Mouse (Mus musculus) hindbrain, postnatal 0 days (tissue): ENCODE data around the gene Pcgf1. TPM values are rescaled to one million over a fixed set of nuclear protein-coding genes. Genes with fewer than 3 reads are reported as not detected.

Experiments used
- ATAC-seq: fragments of 200-750 bp; cut with Nextera tagmentation; 2 replicates; pipeline ENCODE4 v1.8.0; 2017; ENCODE audit warnings: mild to moderate bottlenecking, moderate TSS enrichment, moderate library complexity
- DNase-seq: peaks from one replicate; pipeline ENCODE4 v3.0.0-alpha.2; 2015; ENCODE audit warnings: low spot score
- H3K27ac ChIP-seq: fragments of 300-500 bp; sonication (generic); 2 replicates; pipeline ENCODE4 v1.5.1; 2014; ENCODE audit warnings: mild to moderate bottlenecking
- H3K27me3 ChIP-seq: fragments of 300-500 bp; sonication (generic); 2 replicates; pipeline ENCODE4 v1.6.1; 2014; ENCODE audit warnings: low read length, mixed read lengths; ENCODE audit not compliant: insufficient read depth
- H3K36me3 ChIP-seq: fragments of 300-500 bp; sonication (generic); 2 replicates; pipeline ENCODE4 v1.6.1; 2014; ENCODE audit warnings: low read length, mixed read lengths; ENCODE audit not compliant: insufficient read depth
- H3K4me1 ChIP-seq: fragments of 300-500 bp; sonication (generic); 2 replicates; pipeline ENCODE4 v1.6.1; 2014; ENCODE audit warnings: antibody characterized with exemption, low read length, mixed read lengths; ENCODE audit not compliant: insufficient read depth
- H3K4me2 ChIP-seq: fragments of 300-500 bp; sonication (generic); 2 replicates; pipeline ENCODE4 v1.6.1; 2014; ENCODE audit warnings: low read depth, mild to moderate bottlenecking, low read length, moderate library complexity, mixed read lengths
- H3K4me3 ChIP-seq: fragments of 300-500 bp; sonication (generic); 2 replicates; pipeline ENCODE4 v1.5.1; 2014; ENCODE audit warnings: low read length
- H3K9ac ChIP-seq: fragments of 300-500 bp; sonication (generic); replicated peaks from 2 replicates; pipeline ENCODE4 v1.6.1; 2014; ENCODE audit warnings: mild to moderate bottlenecking, low read length, moderate library complexity, mixed read lengths
- H3K9me3 ChIP-seq: fragments of 300-500 bp; sonication (generic); 2 replicates; pipeline ENCODE4 v1.6.1; 2016; ENCODE audit warnings: low read length, mixed read lengths
- CTCF ChIP-seq: IDR thresholded peaks from 2 replicates; pipeline ENCODE4 v1.5.1; 2016; ENCODE audit warnings: antibody characterized with exemption, control low read depth, low read depth
- WGBS: fragments of 180-500 bp; shearing (Covaris S2); extraction: QIAGEN DNeasy Blood & Tissue Kit; methylation state at CpG from one replicate; pipeline ENCODE4 v1.1.7; 2014; 5-methylcytosine and 5-hydroxymethylcytosine counted together
- polyA plus RNA-seq: library from polyadenylated mRNA; unstranded; fragments of >200 nt; fragmentation: Nextera tagmentation; extraction: Ambion mirVana; gene quantifications from 2 replicates; pipeline ENCODE4 v1.2.1, GENCODE M21; 2015
- total RNA-seq: library from RNA; depleted of rRNA; stranded (reverse); fragments of >200 nt; gene quantifications from 2 replicates; pipeline ENCODE4 v1.2.3, GENCODE M21; 2014

Gene Pcgf1
- total and polyA plus RNA-seq, 2 experiments from 2014 or later, result 11.0 to 27.8 TPM

DNA sequence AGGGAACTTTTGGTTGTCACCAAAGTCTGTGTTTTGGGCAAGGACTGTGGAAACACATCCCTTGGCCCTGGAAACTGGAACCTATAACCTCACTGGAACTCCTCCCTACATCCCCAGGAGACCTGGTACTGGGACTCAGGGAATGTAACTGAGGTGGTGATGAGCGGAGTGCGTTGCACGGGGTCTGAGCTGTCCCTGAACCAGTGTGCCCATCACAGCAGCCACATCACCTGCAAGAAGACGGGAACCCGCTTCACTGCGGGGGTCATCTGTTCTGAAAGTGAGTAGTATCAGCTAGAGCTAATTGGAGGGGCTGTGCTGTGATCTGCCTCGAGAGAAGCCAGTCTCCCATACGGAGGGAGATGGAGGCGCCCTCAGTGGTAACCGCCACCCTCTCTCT lies 28.3 kb upstream of the Pcgf1 start:
- ATAC-seq, result no peak
- TF ChIP-seq CTCF, result no peak
- Histone ChIP-seq H3K27ac (no peak overlapping the region), H3K9ac (no peak overlapping the region), H3K4me3 (no peak overlapping the region), H3K4me2 (no peak overlapping the region), H3K4me1 (peaks cover 8% of the 10 kb centered on the region), H3K36me3 (no peaks in the 10 kb centered on the region), H3K27me3 (no peaks in the 10 kb centered on the region), H3K9me3 (no peaks in the 10 kb centered on the region)
- 73% methylated on average over 10 of the region's 10 CpGs for WGBS
- no peak for DNase-seq

- peaks cover 18% of the 10 kb centered on the region for H3K4me1 ChIP-seq
- 2% methylated on average over 26 of the region's 26 CpGs for WGBS
- ATAC-seq (no peak), DNase-seq (peak; percentile 56)
- H3K27me3 ChIP-seq, result no peaks in the 10 kb centered on the region
- no peaks in the 10 kb centered on the region for H3K9me3 ChIP-seq
- H3K36me3 ChIP-seq, result no peaks in the 10 kb centered on the region
- H3K27ac ChIP-seq, result peak overlapping the region; percentile 86
- H3K4me3 ChIP-seq, result peak overlapping the region; percentile 91
- TF ChIP-seq CTCF, result 0 out of 2 replicates have a peak, but pooled peaks have one; percentile 1
- peak overlapping the region; percentile 90 for H3K4me2 ChIP-seq
- peak overlapping the region; percentile 89 for H3K9ac ChIP-seq
These were observed 24.3 kb upstream of the Pcgf1 start for GRCm38 (mm10) chr6:83053136-83053960.

DNA sequence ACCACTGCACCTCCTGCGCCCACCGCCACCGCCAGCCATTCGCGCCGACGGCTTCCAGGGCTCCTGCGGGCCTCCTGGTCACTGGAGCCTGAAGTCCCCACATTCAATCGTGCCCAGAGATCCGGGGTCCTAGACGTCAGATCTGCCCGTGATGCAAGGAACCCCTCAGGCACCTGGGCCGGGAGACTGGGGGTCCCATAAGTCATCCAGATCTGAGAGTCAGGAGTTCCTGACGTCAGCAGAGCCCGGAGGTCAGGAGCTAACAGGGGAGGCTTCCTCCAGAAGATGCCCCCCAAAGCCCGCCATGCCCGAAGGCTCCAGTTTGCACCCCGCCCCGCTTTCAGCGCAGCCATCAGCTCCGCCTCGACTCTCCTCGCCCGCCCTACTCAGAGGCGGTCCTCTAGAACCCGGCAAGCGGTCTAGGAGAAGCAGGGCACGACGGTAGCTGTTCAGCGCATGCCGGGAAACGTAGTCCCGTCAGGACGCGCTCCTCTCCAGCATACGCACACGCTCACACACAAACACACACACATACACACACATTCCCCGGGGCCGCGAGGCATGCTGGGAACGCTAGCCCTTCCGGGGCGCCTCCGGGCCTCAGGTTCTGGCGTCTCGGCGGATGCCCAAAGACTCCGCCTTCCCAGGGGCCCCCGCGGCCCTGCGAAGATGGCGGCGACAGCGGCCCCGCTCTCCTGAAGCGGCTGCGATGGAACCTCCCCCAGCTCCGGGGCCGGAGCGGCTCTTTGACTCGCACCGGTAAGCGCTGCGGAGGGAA lies 23.4 kb upstream of the Pcgf1 start, which contains the start of gene Aup1:
Gene Aup1, plus strand, starts transcription at position 448 of the 778 bp plus-strand sequence.
- peak within 1 kb of the TSS; percentile 90 for H3K4me2 ChIP-seq
- H3K4me1 ChIP-seq, result peaks cover 18% of the 10 kb centered on the region
- no peak for TF ChIP-seq CTCF
- DNase-seq (peak; percentile 99), ATAC-seq (peak; percentile 98)
- H3K9ac ChIP-seq, result peak within 1 kb of the TSS; percentile 89
- H3K4me3 ChIP-seq, result peak within 1 kb of the TSS; percentile 91
- H3K27me3 ChIP-seq, result no peaks in the 10 kb centered on the region
- H3K9me3 ChIP-seq, result no peaks in the 10 kb centered on the region
- H3K36me3 ChIP-seq, result no peaks in the 10 kb centered on the region
- WGBS, result under 1% methylated on average over 62 of the region's 64 CpGs
- H3K27ac ChIP-seq, result peak within 1 kb of the TSS; percentile 86

DNA sequence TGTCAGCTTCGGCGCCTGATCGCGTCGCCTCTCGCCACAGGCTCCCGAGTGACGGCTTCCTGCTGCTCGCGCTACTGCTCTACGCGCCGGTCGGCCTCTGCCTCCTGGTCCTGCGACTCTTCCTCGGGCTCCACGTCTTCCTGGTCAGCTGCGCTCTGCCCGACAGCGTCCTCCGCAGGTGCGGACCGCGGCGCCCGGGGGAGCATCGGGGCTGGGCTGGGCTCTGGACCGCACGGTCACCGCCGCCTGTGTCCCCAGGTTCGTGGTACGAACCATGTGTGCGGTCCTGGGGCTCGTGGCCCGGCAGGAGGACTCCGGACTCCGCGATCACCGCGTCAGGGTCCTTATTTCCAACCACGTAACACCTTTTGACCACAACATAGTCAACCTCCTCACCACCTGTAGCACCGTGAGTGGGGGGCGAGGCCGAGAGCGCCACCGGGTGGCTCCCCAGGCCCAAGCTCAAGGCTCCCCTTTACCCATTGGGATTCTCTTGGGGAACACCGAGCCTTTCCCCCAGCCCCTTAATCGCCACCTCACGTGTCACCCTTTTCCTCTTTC lies 22.7 kb upstream of the Pcgf1 start, which contains the start of gene Htra2:
Gene Htra2, minus strand, starts transcription at position 403 of the 561 bp plus-strand sequence.
- WGBS, result 0% methylated on average over 50 of the region's 50 CpGs
- Histone ChIP-seq H3K27me3 (no peaks in the 10 kb centered on the region), H3K4me1 (peaks cover 18% of the 10 kb centered on the region), H3K36me3 (no peaks in the 10 kb centered on the region), H3K27ac (peak within 1 kb of the TSS; percentile 86), H3K4me2 (peak within 1 kb of the TSS; percentile 90), H3K4me3 (peak within 1 kb of the TSS; percentile 91), H3K9ac (peak within 1 kb of the TSS; percentile 89), H3K9me3 (no peaks in the 10 kb centered on the region)
- TF ChIP-seq CTCF, result peak; percentile 55
- DNase-seq (peak; percentile 30), ATAC-seq (peak; percentile 13; the same call in 1 of the 2 replicates)

- Histone ChIP-seq H3K4me3 (no peak within 1 kb of the TSS), H3K4me2 (no peak within 1 kb of the TSS), H3K27me3 (peaks cover 15% of the 10 kb centered on the region), H3K36me3 (no peaks in the 10 kb centered on the region), H3K27ac (no peak within 1 kb of the TSS), H3K9me3 (no peaks in the 10 kb centered on the region), H3K9ac (no peak within 1 kb of the TSS), H3K4me1 (peaks cover 13% of the 10 kb centered on the region)
- TF ChIP-seq CTCF, result no peak
- DNase-seq (peak; percentile 47), ATAC-seq (no peak)
- 52% methylated on average over 3 of the region's 3 CpGs for whole genome bisulfite sequencing
These were observed 19.9 kb upstream of the Pcgf1 start, which contains the start of gene Dqx1 for GRCm38 (mm10) chr6:83057790-83058189. Dqx1 (plus strand) TSS chr6:83057844.

GRCm38 (mm10) chr6:83058725-83059124 lies 18.9 kb upstream of the Pcgf1 start:
- no peak overlapping the region for H3K9ac ChIP-seq
- ATAC-seq (no peak), DNase-seq (no peak)
- H3K4me2 ChIP-seq, result no peak overlapping the region
- no peak overlapping the region for H3K4me3 ChIP-seq
- H3K27ac ChIP-seq, result no peak overlapping the region
- peaks cover 24% of the 10 kb centered on the region for H3K27me3 ChIP-seq
- no peaks in the 10 kb centered on the region for H3K9me3 ChIP-seq
- whole genome bisulfite sequencing, result 77% methylated on average over 2 of the region's 2 CpGs
- peaks cover 9% of the 10 kb centered on the region for H3K4me1 ChIP-seq
- no peaks in the 10 kb centered on the region for H3K36me3 ChIP-seq
- TF ChIP-seq CTCF, result no peak
